Mouse (Mus musculus): ENCODE measurements around the gene Rap2c.

- TF ChIP-seq CTCF (IDR thresholded peaks at IDR 0.05) = no peak
- TF ChIP-seq POLR2A (IDR thresholded peaks at IDR 0.05; ENCODE audit: insufficient read depth, low read depth, low read length) = no peak
Observed at GRCm38 (mm10) chrX:51060220-51060619, 42.4 kb upstream of the Rap2c start.

Data from heart, adult 2 months (tissue).